Mouse (Mus musculus) bone marrow, adult 2 months (tissue): Measurements from ENCODE around the gene Bpifc.

Source experiments
- CTCF ChIP-seq: fragments of 200-500 bp; IDR thresholded peaks from 2 replicates; pipeline ENCODE4 v1.5.1; 2011; ENCODE audit warnings: low read length, control low read depth; ENCODE audit not compliant: control insufficient read depth, insufficient read depth
- POLR2A ChIP-seq: fragments of 200-500 bp; IDR thresholded peaks from 2 replicates; pipeline ENCODE4 v1.6.1; 2011; ENCODE audit warnings: low read depth, mild to moderate bottlenecking, control low read depth, low read length, borderline replicate concordance; ENCODE audit not compliant: control insufficient read depth

DNA sequence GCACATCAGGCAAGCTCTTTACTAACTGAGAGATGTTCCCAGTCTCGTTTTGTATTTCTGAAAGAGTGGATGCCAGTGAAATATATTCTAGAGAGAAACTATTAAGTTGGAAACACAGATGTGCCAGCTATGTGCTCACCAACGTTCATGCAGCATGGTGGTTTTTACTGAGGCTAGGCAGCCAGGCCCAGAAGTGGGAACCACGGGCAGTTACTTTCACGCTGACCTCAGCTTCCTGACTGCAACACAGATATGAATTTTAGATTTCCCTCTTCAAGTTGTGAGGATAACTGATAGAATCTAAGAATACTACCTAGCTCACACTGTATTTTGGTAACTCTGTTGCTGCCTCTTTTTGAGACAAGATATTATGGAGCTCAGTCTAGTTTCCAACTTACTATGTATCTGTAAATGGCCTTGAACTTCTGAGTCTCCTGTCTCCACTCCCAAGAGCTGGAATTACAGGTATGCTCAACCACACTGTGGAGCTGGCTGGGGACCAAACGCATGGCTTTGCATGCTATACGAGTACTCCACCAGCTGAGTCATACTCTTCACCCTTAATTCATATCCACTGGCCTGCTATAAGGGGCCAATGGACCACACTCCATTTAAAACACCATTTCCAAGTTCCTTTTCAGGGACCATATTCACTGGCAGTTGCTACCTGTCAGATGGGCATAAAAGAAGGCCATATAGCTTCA lies 22.1 kb downstream of the Bpifc start:
- TF ChIP-seq CTCF: no peak
- TF ChIP-seq POLR2A: no peak
